Mouse (Mus musculus) stomach, postnatal 0 days (tissue): ENCODE results near the gene Ptprcap. TPM values are rescaled to one million over a fixed set of nuclear protein-coding genes. Genes with fewer than 3 reads are reported as not detected.

ENCODE experiments used
- ATAC-seq: fragments of 200-750 bp; cut with Nextera tagmentation; 2 replicates; pipeline ENCODE4 v1.8.0; 2017; ENCODE audit not compliant: low FRiP score, low TSS enrichment
- DNase-seq: peaks from one replicate; pipeline ENCODE4 v3.0.0-alpha.2; 2016; ENCODE audit warnings: low spot score
- H3K27ac ChIP-seq: fragments of 300-500 bp; sonication (generic); replicated peaks from 2 replicates; pipeline ENCODE4 v1.5.1; 2014; ENCODE audit warnings: mild to moderate bottlenecking, control low read depth
- H3K27me3 ChIP-seq: fragments of 300-500 bp; sonication (generic); 2 replicates; pipeline ENCODE4 v1.6.1; 2014; ENCODE audit warnings: low read length; ENCODE audit not compliant: control insufficient read depth, insufficient read depth
- H3K36me3 ChIP-seq: fragments of 300-500 bp; sonication (generic); 2 replicates; pipeline ENCODE4 v1.6.1; 2014; ENCODE audit warnings: low read length, mixed read lengths; ENCODE audit not compliant: control insufficient read depth, insufficient read depth
- H3K4me1 ChIP-seq: fragments of 300-500 bp; sonication (generic); replicated peaks from 2 replicates; pipeline ENCODE4 v1.6.1; 2014; ENCODE audit warnings: antibody characterized with exemption; ENCODE audit not compliant: control insufficient read depth, insufficient read depth
- H3K4me2 ChIP-seq: fragments of 300-500 bp; sonication (generic); replicated peaks from 2 replicates; pipeline ENCODE4 v1.6.1; 2014; ENCODE audit warnings: low read depth, mild to moderate bottlenecking, control low read depth, moderate library complexity
- H3K4me3 ChIP-seq: fragments of 300-500 bp; sonication (generic); 2 replicates; pipeline ENCODE4 v1.5.1; 2014; ENCODE audit warnings: low read depth, low read length, control low read depth
- H3K9ac ChIP-seq: fragments of 300-500 bp; sonication (generic); 2 replicates; pipeline ENCODE4 v1.6.1; 2014; ENCODE audit warnings: mild to moderate bottlenecking, low read length, control low read depth, mixed read lengths
- H3K9me3 ChIP-seq: fragments of 300-500 bp; sonication (generic); 2 replicates; pipeline ENCODE4 v1.6.1; 2016; ENCODE audit warnings: low read length; ENCODE audit not compliant: control insufficient read depth
- CTCF ChIP-seq: IDR thresholded peaks from 2 replicates; pipeline ENCODE4 v1.5.1; 2016; ENCODE audit warnings: antibody characterized with exemption, low read depth, mild to moderate bottlenecking, moderate library complexity
- EP300 ChIP-seq: optimal IDR thresholded peaks from 2 replicates; pipeline ENCODE3; 2016; ENCODE audit warnings: antibody characterized with exemption
- WGBS: fragments of 180-500 bp; shearing (Covaris S2); extraction: QIAGEN DNeasy Blood & Tissue Kit; methylation state at CpG from one replicate; pipeline ENCODE4 v1.1.7; 2014; 5-methylcytosine and 5-hydroxymethylcytosine counted together
- polyA plus RNA-seq: library from polyadenylated mRNA; unstranded; fragments of >200 nt; fragmentation: Nextera tagmentation; extraction: Ambion mirVana; gene quantifications from 2 replicates; pipeline ENCODE4 v1.2.1, GENCODE M21; 2015

The Ptprcap gene
- polyA plus RNA-seq, 1 experiment from 2014 or later = 1.3 TPM

- Histone ChIP-seq H3K9ac (0 out of 2 replicates have a peak overlapping the region, but pooled peaks have one; percentile 4), H3K4me3 (no peak overlapping the region), H3K4me2 (no peak overlapping the region), H3K27me3 (no peaks in the 10 kb centered on the region), H3K4me1 (peaks cover 10% of the 10 kb centered on the region; the same call in 1 of the 2 replicates), H3K27ac (no peak overlapping the region), H3K36me3 (no peaks in the 10 kb centered on the region), H3K9me3 (no peaks in the 10 kb centered on the region)
- TF ChIP-seq CTCF (no peak), EP300 (no peak)
- DNase-seq = no peak
- 95% methylated on average over 10 of the region's 10 CpGs for WGBS
- no peak for ATAC-seq
These were observed 17.5 kb downstream of the Ptprcap start for GRCm38 (mm10) chr19:4170723-4171392.

GRCm38 (mm10) chr19:4171393-4172290, 18.2 kb downstream of the Ptprcap start:
- no peaks in the 10 kb centered on the region for H3K27me3 ChIP-seq
- no peak for DNase-seq
- 58% methylated on average over 13 of the region's 13 CpGs for WGBS
- no peak overlapping the region for H3K4me2 ChIP-seq
- H3K4me3 ChIP-seq = no peak overlapping the region
- no peak for ATAC-seq
- peak overlapping the region; percentile 27; the same call in 1 of the 2 replicates for H3K9ac ChIP-seq
- H3K27ac ChIP-seq = no peak overlapping the region
- no peaks in the 10 kb centered on the region for H3K9me3 ChIP-seq
- TF ChIP-seq EP300 (no peak), CTCF (no peak)
- no peaks in the 10 kb centered on the region for H3K36me3 ChIP-seq
- peaks cover 10% of the 10 kb centered on the region; the same call in 1 of the 2 replicates for H3K4me1 ChIP-seq

- H3K4me2 ChIP-seq = no peak overlapping the region
- WGBS = 69% methylated on average over 11 of the region's 11 CpGs
- TF ChIP-seq CTCF = no peak; the same call in 1 of the 2 replicates
- no peak for TF ChIP-seq EP300
- H3K4me1 ChIP-seq = peaks cover 10% of the 10 kb centered on the region; the same call in 1 of the 2 replicates
- DNase-seq = no peak
- ATAC-seq = no peak
- no peak overlapping the region for H3K27ac ChIP-seq
- H3K27me3 ChIP-seq = no peaks in the 10 kb centered on the region
- H3K36me3 ChIP-seq = no peaks in the 10 kb centered on the region
- H3K4me3 ChIP-seq = no peak overlapping the region
- no peak overlapping the region for H3K9ac ChIP-seq
- H3K9me3 ChIP-seq = no peaks in the 10 kb centered on the region
These were observed 19.5 kb downstream of the Ptprcap start for GRCm38 (mm10) chr19:4172925-4173324.

GRCm38 (mm10) chr19:4175368-4175947, 22.1 kb downstream of the Ptprcap start, which contains the start of gene Carns1:
Carns1 (minus strand) TSS chr19:4175479.
- WGBS = 8% methylated on average over 11 of the region's 11 CpGs
- peak within 1 kb of the TSS; percentile 51 for H3K4me2 ChIP-seq
- TF ChIP-seq CTCF = no peak
- TF ChIP-seq EP300 = no peak
- peak within 1 kb of the TSS; percentile 47 for H3K9ac ChIP-seq
- H3K9me3 ChIP-seq = no peaks in the 10 kb centered on the region
- H3K36me3 ChIP-seq = no peaks in the 10 kb centered on the region
- H3K4me3 ChIP-seq = peak within 1 kb of the TSS; percentile 17; the same call in 1 of the 2 replicates
- H3K27me3 ChIP-seq = no peaks in the 10 kb centered on the region
- peak within 1 kb of the TSS; percentile 18; the same call in 1 of the 2 replicates for H3K27ac ChIP-seq
- peak; percentile 73 for DNase-seq
- peak; percentile 70 for ATAC-seq
- H3K4me1 ChIP-seq = peaks cover 5% of the 10 kb centered on the region; the same call in 1 of the 2 replicates

GRCm38 (mm10) chr19:4180411-4180810, 27.0 kb downstream of the Ptprcap start:
- 86% methylated on average over 7 of the region's 7 CpGs for WGBS
- ATAC-seq = no peak
- no peak overlapping the region for H3K9ac ChIP-seq
- TF ChIP-seq CTCF (no peak), EP300 (no peak)
- no peak for DNase-seq
- no peaks in the 10 kb centered on the region for H3K36me3 ChIP-seq
- H3K27me3 ChIP-seq = no peaks in the 10 kb centered on the region
- no peak overlapping the region for H3K27ac ChIP-seq
- H3K9me3 ChIP-seq = no peaks in the 10 kb centered on the region
- H3K4me1 ChIP-seq = peaks cover 2% of the 10 kb centered on the region; the same call in 1 of the 2 replicates
- H3K4me3 ChIP-seq = no peak overlapping the region
- no peak overlapping the region for H3K4me2 ChIP-seq
